Mouse (Mus musculus) embryonic fibroblast, embryonic 13.5 days (primary cell): ENCODE measurements around the gene Hoxc8. TPM values are rescaled to one million over a fixed set of nuclear protein-coding genes. Genes with fewer than 3 reads are reported as not detected.
A peak's percentile ranks its signal among the peaks of the same experiment; 100 is the strongest.

Experiments
- H3K27ac ChIP-seq: 2 replicates; pipeline ENCODE4 v1.5.1; 2012; ENCODE audit warnings: low read length, control low read depth, inconsistent platforms; ENCODE audit not compliant: insufficient read depth
- H3K4me1 ChIP-seq: 2 replicates; pipeline ENCODE4 v1.6.1; 2011; ENCODE audit warnings: low read length; ENCODE audit not compliant: control insufficient read depth, insufficient read depth
- H3K4me3 ChIP-seq: 2 replicates; pipeline ENCODE4 v1.5.1; 2011; ENCODE audit warnings: mild to moderate bottlenecking, control low read depth, low read length; ENCODE audit not compliant: insufficient read depth
- CTCF ChIP-seq: IDR thresholded peaks from 2 replicates; pipeline ENCODE4 v1.5.1; 2011; ENCODE audit warnings: mild to moderate bottlenecking, control low read depth, low read length, moderate library complexity, borderline replicate concordance; ENCODE audit not compliant: insufficient read depth
- POLR2A ChIP-seq: IDR thresholded peaks from 2 replicates; pipeline ENCODE4 v1.6.1; 2011; ENCODE audit warnings: low read depth, mild to moderate bottlenecking, control low read depth, low read length, moderate library complexity
- polyA plus RNA-seq: library from polyadenylated mRNA; stranded (reverse); fragments of >200 nt; gene quantifications from 2 replicates; pipeline ENCODE4 v1.2.4, GENCODE M21; 2011; ENCODE audit warnings: low read depth; ENCODE audit not compliant: missing spikeins, insufficient read length

The Hoxc8 gene
- polyA plus RNA-seq, 1 experiment: 28.5 TPM

DNA sequence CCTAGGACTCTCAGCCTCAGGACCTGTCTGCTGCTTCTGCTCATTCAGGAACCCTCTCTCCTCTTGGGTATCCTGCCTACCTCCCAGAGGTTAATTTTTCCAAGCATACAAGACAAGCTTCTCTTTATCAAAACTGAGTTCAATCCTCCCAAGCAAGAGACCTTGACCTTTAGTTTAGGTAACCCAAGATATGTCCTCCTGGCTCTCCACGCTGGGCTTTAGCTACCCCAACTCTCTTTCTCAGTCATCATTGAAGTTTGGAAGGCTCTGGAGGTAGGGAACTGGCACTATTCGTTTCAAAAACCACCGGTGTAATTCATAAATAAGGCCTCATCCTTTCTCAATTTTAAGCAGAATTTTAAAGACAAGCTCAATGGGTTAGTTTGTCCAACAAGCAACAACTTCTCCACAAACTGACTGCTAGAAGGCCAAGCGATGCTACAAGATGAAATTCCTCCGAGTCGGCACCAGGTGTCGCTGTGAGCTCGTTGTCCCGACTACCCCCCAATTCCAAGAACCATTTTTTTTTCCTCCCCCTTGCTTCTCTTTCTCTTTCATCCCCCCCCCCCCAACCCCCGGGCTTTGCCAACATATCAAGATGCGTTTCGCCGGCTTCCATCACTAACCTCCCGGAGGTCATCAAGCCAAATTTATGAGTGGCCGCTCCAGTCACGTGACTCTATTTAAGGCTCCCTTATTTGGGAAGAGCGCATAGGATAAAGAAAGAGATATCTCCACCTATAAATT lies 23.0 kb downstream of the Hoxc8 start:
- Histone ChIP-seq H3K4me3 (peak overlapping the region; percentile 33; the same call in 1 of the 2 replicates), H3K27ac (peak overlapping the region; percentile 73; the same call in 1 of the 2 replicates), H3K4me1 (no peaks in the 10 kb centered on the region; the same call in 1 of the 2 replicates)
- TF ChIP-seq CTCF: peak; percentile 64; the same call in 1 of the 2 replicates
- TF ChIP-seq POLR2A: no peak

DNA sequence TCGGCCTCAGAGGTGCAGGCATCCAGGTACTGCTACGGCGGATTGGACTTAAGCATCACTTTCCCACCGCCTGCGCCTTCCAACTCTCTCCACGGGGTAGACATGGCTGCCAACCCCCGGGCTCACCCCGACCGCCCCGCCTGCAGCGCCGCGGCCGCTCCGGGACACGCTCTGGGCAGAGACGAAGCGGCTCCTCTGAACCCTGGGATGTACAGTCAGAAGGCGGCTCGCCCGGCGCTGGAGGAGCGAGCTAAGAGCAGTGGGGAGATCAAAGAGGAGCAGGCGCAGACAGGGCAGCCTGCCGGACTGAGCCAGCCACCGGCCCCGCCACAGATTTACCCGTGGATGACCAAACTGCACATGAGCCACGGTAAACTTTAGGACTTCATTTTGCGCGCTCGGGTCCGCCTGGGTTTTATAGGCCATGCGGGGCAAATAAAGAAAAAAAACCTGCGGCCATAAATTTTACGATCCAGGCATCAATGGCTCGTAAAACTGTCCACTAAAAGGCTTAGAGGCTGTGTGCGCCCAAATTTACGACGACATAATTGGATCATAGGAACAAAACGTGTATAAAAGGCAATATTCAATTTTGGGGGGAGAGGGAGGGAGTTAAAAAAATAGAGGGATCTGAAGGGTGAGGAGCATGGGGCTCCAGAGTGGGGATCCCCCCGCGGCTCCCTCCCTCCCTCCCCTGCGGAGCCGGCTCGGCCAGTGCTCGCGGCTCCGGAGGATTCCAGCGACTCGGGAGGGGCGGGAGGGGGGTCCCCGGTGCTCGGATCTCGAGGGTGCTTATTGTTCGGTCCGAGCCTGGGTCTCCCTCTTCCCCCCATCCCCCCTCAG lies 24.0 kb downstream of the Hoxc8 start:
- Histone ChIP-seq H3K4me3 (peak overlapping the region; percentile 33), H3K4me1 (no peaks in the 10 kb centered on the region; the same call in 1 of the 2 replicates), H3K27ac (peak overlapping the region; percentile 73)
- TF ChIP-seq CTCF: no peak
- peak; percentile 24; the same call in 1 of the 2 replicates for TF ChIP-seq POLR2A

DNA sequence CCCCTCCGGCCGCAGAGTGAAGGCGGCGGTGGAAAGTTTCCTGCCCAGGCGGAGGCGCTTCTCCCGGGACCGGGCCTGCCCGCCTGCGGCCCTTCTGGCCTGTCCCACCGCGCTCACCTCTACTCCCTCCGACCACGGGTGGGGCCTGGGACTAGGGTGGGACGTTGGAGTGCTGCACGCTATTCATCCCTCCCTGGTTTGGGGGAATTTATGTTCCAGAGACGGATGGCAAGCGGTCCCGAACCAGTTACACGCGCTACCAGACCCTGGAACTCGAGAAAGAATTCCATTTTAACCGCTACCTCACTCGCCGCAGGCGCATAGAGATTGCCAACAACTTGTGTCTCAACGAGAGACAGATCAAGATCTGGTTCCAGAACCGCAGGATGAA lies 24.6 kb downstream of the Hoxc8 start:
- Histone ChIP-seq H3K4me3 (peak overlapping the region; percentile 33), H3K4me1 (no peaks in the 10 kb centered on the region; the same call in 1 of the 2 replicates), H3K27ac (peak overlapping the region; percentile 41)
- TF ChIP-seq POLR2A (no peak), CTCF (no peak)

DNA sequence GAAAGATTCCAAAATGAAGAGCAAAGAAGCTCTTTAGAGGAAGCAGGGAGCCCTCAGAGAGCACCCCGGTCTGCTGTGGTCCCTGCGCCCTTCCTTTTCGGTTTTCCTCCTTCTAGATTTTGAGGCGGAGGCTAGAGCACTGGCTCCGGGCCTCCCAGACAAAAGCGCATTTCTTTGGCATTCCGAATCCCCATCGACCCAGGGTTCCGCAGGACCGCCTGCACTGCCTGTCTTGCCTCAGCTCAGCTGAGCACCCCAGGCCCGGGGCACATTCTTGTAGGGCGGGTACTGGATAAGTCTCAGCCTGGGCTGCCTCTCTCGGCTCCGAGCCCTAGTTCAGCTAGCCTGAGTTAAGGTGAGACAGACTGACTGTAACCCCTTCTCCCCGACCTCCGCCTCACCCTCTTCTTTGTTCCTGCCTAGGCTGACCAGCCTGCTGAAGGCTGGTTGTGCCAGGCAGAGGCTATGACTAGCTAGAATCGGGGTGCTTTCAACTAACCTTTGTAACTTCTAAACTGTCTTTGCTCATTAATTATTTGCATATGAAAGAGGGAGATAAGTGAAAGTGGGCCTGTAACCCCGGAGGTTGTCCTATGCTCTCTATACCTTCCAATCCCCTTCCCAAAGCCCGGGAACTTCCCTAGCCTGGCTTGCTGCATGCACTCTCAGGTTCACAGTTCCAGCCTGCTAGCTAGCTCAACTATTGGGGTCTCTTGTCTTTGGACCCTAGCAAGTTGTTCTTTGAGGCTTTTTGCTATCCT lies 25.2 kb downstream of the Hoxc8 start:
- H3K4me3 ChIP-seq: peak overlapping the region; percentile 33
- peak overlapping the region; percentile 41 for H3K27ac ChIP-seq
- H3K4me1 ChIP-seq: no peaks in the 10 kb centered on the region; the same call in 1 of the 2 replicates
- TF ChIP-seq POLR2A (no peak), CTCF (no peak)

DNA sequence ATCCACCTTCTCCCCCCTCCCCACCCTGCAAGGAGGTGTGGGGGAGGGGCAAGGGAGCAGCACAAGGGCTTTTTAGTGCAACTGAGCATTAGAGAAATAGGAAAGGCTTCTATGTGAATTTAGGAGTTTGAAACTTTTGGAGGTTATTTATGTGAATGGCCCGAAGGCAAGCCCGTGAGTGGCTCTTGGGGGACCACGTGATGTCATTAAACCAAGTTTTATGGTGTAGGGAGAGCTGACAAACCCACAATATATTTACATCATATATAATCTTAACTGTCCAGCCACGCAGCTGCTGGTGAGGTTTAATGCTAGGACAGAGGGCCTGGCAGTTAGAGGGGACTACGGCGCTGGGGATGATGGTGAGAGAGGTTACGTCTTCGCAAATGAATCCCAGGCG lies 28.2 kb downstream of the Hoxc8 start, which contains the start of gene Hoxc4:
Hoxc4 (plus strand) TSS at position 299 of the 400 bp plus-strand sequence.
- Histone ChIP-seq H3K4me1 (no peaks in the 10 kb centered on the region; the same call in 1 of the 2 replicates), H3K4me3 (0 out of 2 replicates have a peak within 1 kb of the TSS, but pooled peaks have one; percentile 7), H3K27ac (no peak within 1 kb of the TSS)
- no peak for TF ChIP-seq CTCF
- TF ChIP-seq POLR2A: peak; percentile 44; the same call in 1 of the 2 replicates

DNA sequence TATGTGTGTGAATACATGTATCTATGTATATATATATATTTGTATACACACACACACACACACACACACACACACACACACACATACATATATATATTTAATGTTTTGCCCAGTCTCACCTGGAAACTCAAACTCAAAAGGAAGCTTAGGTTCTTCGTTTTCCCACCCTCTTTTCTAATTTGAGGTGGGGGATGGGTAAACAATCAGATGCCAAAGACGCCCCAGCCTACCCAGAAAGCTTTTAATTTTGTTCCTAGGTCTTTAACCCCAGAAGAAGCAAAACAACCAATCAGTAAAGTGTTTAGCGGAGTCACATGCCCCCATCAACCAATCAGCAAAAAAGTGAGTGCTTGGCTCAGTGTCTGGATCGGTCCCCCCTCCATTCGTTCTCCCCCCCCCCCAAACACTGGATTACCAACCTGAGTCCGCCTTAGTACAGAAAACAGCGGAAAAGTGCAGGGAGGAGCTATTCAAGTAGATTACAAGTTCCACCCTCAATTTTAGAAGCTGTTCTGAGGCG lies 30.6 kb downstream of the Hoxc8 start:
- Histone ChIP-seq H3K4me3 (no peak overlapping the region), H3K27ac (no peak overlapping the region), H3K4me1 (no peaks in the 10 kb centered on the region; the same call in 1 of the 2 replicates)
- TF ChIP-seq CTCF (no peak), POLR2A (no peak)

DNA sequence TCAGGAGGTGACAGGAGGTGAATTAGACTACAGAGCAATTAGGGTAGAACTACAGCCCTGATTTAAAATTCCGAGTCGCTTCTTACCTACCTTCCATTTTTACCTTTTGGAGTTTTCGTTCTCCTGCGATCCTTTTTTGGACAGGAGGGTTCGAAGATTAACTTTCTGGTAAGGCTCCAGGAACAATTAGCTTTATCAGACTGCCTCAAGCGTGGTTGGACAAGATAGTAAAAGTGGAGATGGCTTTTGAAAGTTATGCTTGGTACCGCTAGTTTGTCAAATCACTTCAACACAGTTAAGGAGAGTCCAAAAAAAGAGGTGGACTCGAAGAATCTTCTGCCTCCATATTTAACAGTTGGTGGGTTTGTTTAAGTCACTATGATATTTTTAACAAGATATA lies 31.1 kb downstream of the Hoxc8 start:
- no peak overlapping the region for H3K27ac ChIP-seq
- no peak overlapping the region for H3K4me3 ChIP-seq
- no peak for TF ChIP-seq POLR2A
- no peak for TF ChIP-seq CTCF
- no peaks in the 10 kb centered on the region; the same call in 1 of the 2 replicates for H3K4me1 ChIP-seq

- TF ChIP-seq CTCF (no peak), POLR2A (no peak)
- Histone ChIP-seq H3K4me3 (no peak overlapping the region), H3K27ac (no peak overlapping the region), H3K4me1 (peaks cover 3% of the 10 kb centered on the region; the same call in 1 of the 2 replicates)
These were observed 33.7 kb downstream of the Hoxc8 start for GRCm38 (mm10) chr15:103024131-103024530.
